Mouse (Mus musculus) CH12.LX (cell line): Measurements from ENCODE around the gene Six4.

Experiments used
- CTCF ChIP-seq, 2 experiments: IDR thresholded peaks in 1 of 2; conservative IDR thresholded peaks in 1 of 2; 2 replicates each; pipeline ENCODE4 v1.5.1; 2011 to 2012; ENCODE audit warnings: low read depth in 2 of 2, low read length in 2 of 2, improper control_type of control experiment in 1 of 2, inconsistent platforms in 1 of 2, mild to moderate bottlenecking in 1 of 2, moderate library complexity in 1 of 2
- ELF1 ChIP-seq: IDR thresholded peaks from 2 replicates; pipeline ENCODE4 v1.6.1; 2014; ENCODE audit warnings: low read depth, mild to moderate bottlenecking, inconsistent platforms, low read length, improper control_type of control experiment
- EP300 ChIP-seq: IDR thresholded peaks from 2 replicates; pipeline ENCODE4 v1.6.1; 2011; ENCODE audit warnings: low read length, improper control_type of control experiment
- JUN ChIP-seq: IDR thresholded peaks from 2 replicates; pipeline ENCODE4 v1.6.1; 2011; ENCODE audit warnings: low read depth, mild to moderate bottlenecking, low read length, improper control_type of control experiment, moderate library complexity; ENCODE audit not compliant: insufficient read depth
- MAX ChIP-seq: IDR thresholded peaks from 2 replicates; pipeline ENCODE4 v1.6.1; 2011; ENCODE audit warnings: low read length, improper control_type of control experiment
- POLR2A ChIP-seq: IDR thresholded peaks from 2 replicates; pipeline ENCODE4 v1.6.1; 2011; ENCODE audit warnings: low read depth, mild to moderate bottlenecking, improper control_type of control experiment, low read length
- RCOR1 ChIP-seq: conservative IDR thresholded peaks from 2 replicates; pipeline ENCODE4 v1.6.1; 2012; ENCODE audit warnings: low read depth, mild to moderate bottlenecking, inconsistent platforms, low read length, improper control_type of control experiment
- TBP ChIP-seq: conservative IDR thresholded peaks from 2 replicates; pipeline ENCODE4 v1.6.1; 2011; ENCODE audit warnings: low read depth, low read length, improper control_type of control experiment
- USF1 ChIP-seq: IDR thresholded peaks from 2 replicates; pipeline ENCODE4 v1.6.1; 2014; ENCODE audit warnings: low read depth, mild to moderate bottlenecking, inconsistent platforms, low read length, improper control_type of control experiment
- ZMIZ1 ChIP-seq: IDR thresholded peaks from 2 replicates; pipeline ENCODE4 v1.6.1; 2012; ENCODE audit warnings: low read depth, mild to moderate bottlenecking, inconsistent platforms, low read length, improper control_type of control experiment
- ZNF384 ChIP-seq: IDR thresholded peaks from 2 replicates; pipeline ENCODE4 v1.6.1; 2012; ENCODE audit warnings: low read depth, low read length, improper control_type of control experiment, inconsistent platforms

- TF ChIP-seq ZNF384, result no peak
- TF ChIP-seq ZMIZ1, result no peak
- TF ChIP-seq USF1, result no peak
- no peak for TF ChIP-seq MAX
- no peak for TF ChIP-seq EP300
- no peak for TF ChIP-seq CTCF (conservative IDR thresholded peaks at IDR 0.05 in 1 of 2, IDR thresholded peaks at IDR 0.05 in 1 of 2; ENCODE audit: low read depth in 2 of 2, low read length in 2 of 2)
- no peak for TF ChIP-seq RCOR1
- no peak for TF ChIP-seq TBP
- no peak for TF ChIP-seq JUN
- no peak for TF ChIP-seq ELF1
- no peak for TF ChIP-seq POLR2A
Measured at GRCm38 (mm10) chr12:73103713-73104112, 9.5 kb downstream of the Six4 start.
